30 mouse cellular contexts compared by ENCODE assay signal in the genomic region with DNA sequence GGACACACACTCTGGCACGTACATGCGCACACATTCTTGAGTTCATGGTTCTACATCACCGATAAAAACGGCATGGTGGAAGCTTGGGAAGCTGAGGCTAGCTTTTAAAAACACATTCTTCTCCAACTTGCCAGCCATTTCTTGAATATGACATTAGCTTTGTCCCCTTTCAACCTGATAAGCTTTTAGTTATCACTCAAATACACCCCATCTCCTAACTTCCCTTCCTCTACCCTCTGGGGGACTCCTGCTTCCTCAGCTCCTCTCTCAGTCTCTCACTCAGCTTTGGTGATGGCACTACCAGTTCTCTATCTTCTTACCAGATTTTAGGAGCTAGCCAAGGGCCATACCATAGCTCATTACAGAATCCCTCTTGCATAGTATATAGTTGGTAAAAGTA. TPM values are rescaled to one million over a fixed set of nuclear protein-coding genes. Genes with fewer than 3 reads are reported as not detected.
"Had no signal": no experiment of that assay in that cellular context is flagged by ENCODE, and none has a peak within 500 bp of the region (broad histone marks: within the 10 kb centered on the region; RNA-seq: fewer than 3 reads in every experiment).

No protein-coding gene starts in this region.

- H3K4me2 ChIP-seq: embryonic facial prominence, embryonic 12.5 days; embryonic facial prominence, embryonic 13.5 days; embryonic facial prominence, embryonic 15.5 days; forebrain, embryonic 12.5 days; forebrain, embryonic 13.5 days; forebrain, embryonic 15.5 days had no signal

- DNase-seq: cerebellum, adult 9-10 months; cerebellum, adult 9-11 months; cerebellum, postnatal 10 days; cerebellum, postnatal 14 days; cerebellum, postnatal 25 days; cerebellum, postnatal 36 days; embryo, embryonic 11 days; forebrain, postnatal 0 days; gastrocnemius, adult 2 months; gastrocnemius, postnatal 10 days; gastrocnemius, postnatal 14 days; gastrocnemius, postnatal 25 days; gastrocnemius, postnatal 36 days; heart, adult 11 months; heart, adult 18-20 months; heart, adult 2 months had no signal

- H3K9me3 ChIP-seq: embryonic facial prominence, embryonic 10.5 days; embryonic facial prominence, embryonic 12.5 days; embryonic facial prominence, embryonic 13.5 days; embryonic facial prominence, embryonic 15.5 days; forebrain, embryonic 10.5 days; forebrain, embryonic 12.5 days; forebrain, embryonic 13.5 days; forebrain, embryonic 15.5 days had no signal

- H3K4me1 ChIP-seq: forebrain, embryonic 12.5 days; forebrain, embryonic 13.5 days; forebrain, embryonic 15.5 days had no signal

- ATAC-seq: forebrain, embryonic 13.5 days; forebrain, embryonic 14.5 days; forebrain, embryonic 15.5 days; forebrain, embryonic 16.5 days; forebrain, postnatal 0 days had no signal

- H3K27me3 ChIP-seq: embryonic facial prominence, embryonic 12.5 days; embryonic facial prominence, embryonic 13.5 days; embryonic facial prominence, embryonic 15.5 days; forebrain, embryonic 12.5 days; forebrain, embryonic 13.5 days; forebrain, embryonic 15.5 days had no signal

- H3K4me3 ChIP-seq: embryonic facial prominence, embryonic 10.5 days; embryonic facial prominence, embryonic 12.5 days; embryonic facial prominence, embryonic 13.5 days; embryonic facial prominence, embryonic 15.5 days; erythroblast, embryonic 14.5 days; forebrain, embryonic 10.5 days; forebrain, embryonic 12.5 days; forebrain, embryonic 13.5 days; forebrain, embryonic 15.5 days; gastrocnemius, adult 2 months; heart, adult 2 months had no signal

- H3K9ac ChIP-seq: embryonic facial prominence, embryonic 12.5 days; embryonic facial prominence, embryonic 13.5 days; embryonic facial prominence, embryonic 15.5 days; forebrain, embryonic 12.5 days; forebrain, embryonic 13.5 days; forebrain, embryonic 15.5 days; forebrain, postnatal 0 days had no signal

- H3K27ac ChIP-seq: embryonic facial prominence, embryonic 10.5 days; embryonic facial prominence, embryonic 12.5 days; embryonic facial prominence, embryonic 13.5 days; embryonic facial prominence, embryonic 15.5 days; forebrain, embryonic 10.5 days; forebrain, embryonic 12.5 days; forebrain, embryonic 13.5 days; forebrain, embryonic 15.5 days; gastrocnemius, adult 2 months; heart, adult 2 months had no signal

RNA-seq across cellular contexts. Expression of a gene that starts 26.3 kb away (rescaled TPM):
- total RNA-seq: common myeloid progenitor, adult 5-6 weeks had no signal
- polyA plus RNA-seq: forebrain, embryonic 11.5 days had no signal

RNA-seq across cellular contexts. Expression of a gene that starts 39.6 kb away (rescaled TPM):
- total RNA-seq: common myeloid progenitor, adult 5-6 weeks had no signal

RNA-seq across cellular contexts. Expression of a gene that starts 59.2 kb away (rescaled TPM):
- total RNA-seq: common myeloid progenitor, adult 5-6 weeks; granulocyte monocyte progenitor cell, adult 5-6 weeks had no signal
- polyA plus RNA-seq: erythroblast, embryonic 14.5 days had no signal
